Mouse (Mus musculus) CH12.LX (cell line): ENCODE data around the gene Cav1.

Source experiments
- CTCF ChIP-seq, 2 experiments: IDR thresholded peaks in 1 of 2; conservative IDR thresholded peaks in 1 of 2; 2 replicates each; pipeline ENCODE4 v1.5.1; 2011 to 2012; ENCODE audit warnings: low read depth in 2 of 2, low read length in 2 of 2, improper control_type of control experiment in 1 of 2, inconsistent platforms in 1 of 2, mild to moderate bottlenecking in 1 of 2, moderate library complexity in 1 of 2
- ELF1 ChIP-seq: IDR thresholded peaks from 2 replicates; pipeline ENCODE4 v1.6.1; 2014; ENCODE audit warnings: low read depth, mild to moderate bottlenecking, inconsistent platforms, low read length, improper control_type of control experiment
- EP300 ChIP-seq: IDR thresholded peaks from 2 replicates; pipeline ENCODE4 v1.6.1; 2011; ENCODE audit warnings: low read length, improper control_type of control experiment
- HCFC1 ChIP-seq: IDR thresholded peaks from 2 replicates; pipeline ENCODE4 v1.6.1; 2012; ENCODE audit warnings: low read depth, mild to moderate bottlenecking, inconsistent platforms, low read length, improper control_type of control experiment
- MAX ChIP-seq: IDR thresholded peaks from 2 replicates; pipeline ENCODE4 v1.6.1; 2011; ENCODE audit warnings: low read length, improper control_type of control experiment
- MEF2A ChIP-seq: IDR thresholded peaks from 2 replicates; pipeline ENCODE4 v1.6.1; 2014; ENCODE audit warnings: low read depth, mild to moderate bottlenecking, inconsistent platforms, low read length, improper control_type of control experiment, borderline replicate concordance
- POLR2A ChIP-seq: IDR thresholded peaks from 2 replicates; pipeline ENCODE4 v1.6.1; 2011; ENCODE audit warnings: low read depth, mild to moderate bottlenecking, improper control_type of control experiment, low read length
- TCF12 ChIP-seq: IDR thresholded peaks from 2 replicates; pipeline ENCODE4 v1.6.1; 2014; ENCODE audit warnings: low read depth, mild to moderate bottlenecking, inconsistent platforms, low read length, improper control_type of control experiment
- USF1 ChIP-seq: IDR thresholded peaks from 2 replicates; pipeline ENCODE4 v1.6.1; 2014; ENCODE audit warnings: low read depth, mild to moderate bottlenecking, inconsistent platforms, low read length, improper control_type of control experiment
- ZC3H11A ChIP-seq: IDR thresholded peaks from 2 replicates; pipeline ENCODE4 v1.6.1; 2012; ENCODE audit warnings: low read depth, mild to moderate bottlenecking, inconsistent platforms, low read length, improper control_type of control experiment

GRCm38 (mm10) chr6:17278366-17278765 lies 27.8 kb upstream of the Cav1 start:
- no peak for TF ChIP-seq ELF1
- no peak for TF ChIP-seq CTCF (conservative IDR thresholded peaks at IDR 0.05 in 1 of 2, IDR thresholded peaks at IDR 0.05 in 1 of 2; ENCODE audit: low read depth in 2 of 2, low read length in 2 of 2)
- TF ChIP-seq MEF2A = no peak
- TF ChIP-seq ZC3H11A = no peak
- no peak for TF ChIP-seq HCFC1
- no peak for TF ChIP-seq USF1
- no peak for TF ChIP-seq POLR2A
- TF ChIP-seq TCF12 = no peak
- no peak for TF ChIP-seq MAX
- TF ChIP-seq EP300 = no peak
